Mouse (Mus musculus) forebrain, embryonic 13.5 days (tissue): ENCODE measurements around the gene Gm13306. TPM values are rescaled to one million over a fixed set of nuclear protein-coding genes. Genes with fewer than 3 reads are reported as not detected.
"Not testable (repeated sequence)": the region's sequence is repeated elsewhere in the genome, so short reads cannot be mapped to it uniquely, and the experiment has no call there.

Experiments
- ATAC-seq: fragments of 200-750 bp; cut with Nextera tagmentation; 2 replicates; pipeline ENCODE4 v1.8.0; 2017
- H3K27ac ChIP-seq: fragments of 300-500 bp; sonication (generic); 2 replicates; pipeline ENCODE4 v1.5.1; 2015; ENCODE audit warnings: inconsistent platforms, mild to moderate bottlenecking, moderate library complexity
- H3K27me3 ChIP-seq: fragments of 300-500 bp; sonication (generic); 2 replicates; pipeline ENCODE4 v1.6.1; 2015; ENCODE audit warnings: mild to moderate bottlenecking, inconsistent platforms
- H3K36me3 ChIP-seq: fragments of 300-500 bp; sonication (generic); 2 replicates; pipeline ENCODE4 v1.6.1; 2015; ENCODE audit warnings: mild to moderate bottlenecking, inconsistent platforms; ENCODE audit not compliant: poor library complexity, severe bottlenecking
- H3K4me1 ChIP-seq: fragments of 300-500 bp; sonication (generic); 2 replicates; pipeline ENCODE4 v1.6.1; 2015; ENCODE audit warnings: inconsistent platforms
- H3K4me2 ChIP-seq: fragments of 300-500 bp; sonication (generic); 2 replicates; pipeline ENCODE4 v1.6.1; 2015; ENCODE audit warnings: inconsistent platforms, mild to moderate bottlenecking, moderate library complexity
- H3K4me3 ChIP-seq: fragments of 300-500 bp; sonication (generic); 2 replicates; pipeline ENCODE4 v1.5.1; 2015; ENCODE audit warnings: mild to moderate bottlenecking, inconsistent platforms
- H3K9ac ChIP-seq: fragments of 300-500 bp; sonication (generic); 2 replicates; pipeline ENCODE4 v1.6.1; 2015; ENCODE audit warnings: mild to moderate bottlenecking, inconsistent platforms
- H3K9me3 ChIP-seq: fragments of 300-500 bp; sonication (generic); replicated peaks from 2 replicates; pipeline ENCODE4 v1.6.1; 2016; ENCODE audit warnings: inconsistent platforms
- WGBS: fragments of 180-500 bp; shearing (Covaris S2); methylation state at CpG from one replicate; pipeline ENCODE4 v1.1.7; 2015; 5-methylcytosine and 5-hydroxymethylcytosine counted together
- polyA plus RNA-seq: library from polyadenylated mRNA; unstranded; fragments of >200 nt; fragmentation: Nextera tagmentation; extraction: Ambion mirVana; gene quantifications from 2 replicates; pipeline ENCODE4 v1.2.1, GENCODE M21; 2015

The Gm13306 gene
- not detected in 2 replicates for polyA plus RNA-seq

DNA sequence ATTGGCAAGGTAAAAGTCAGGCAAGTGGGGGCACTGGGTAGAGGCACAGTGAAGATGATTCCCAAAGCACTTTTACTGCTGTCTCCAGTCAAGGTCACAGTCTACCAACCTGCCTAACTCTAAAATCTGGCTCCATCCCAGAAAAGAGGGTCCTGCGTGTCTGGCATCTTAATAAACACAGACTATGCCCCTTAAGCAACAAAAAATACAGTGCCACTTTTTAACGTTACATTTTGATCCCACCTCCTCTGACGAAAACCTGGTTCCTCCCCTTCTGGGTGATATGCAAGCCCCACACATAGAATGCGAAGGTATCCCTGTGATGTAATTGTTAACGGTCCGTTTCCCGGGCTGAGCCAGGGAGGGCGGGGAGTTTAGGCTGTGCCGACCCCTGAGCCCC, at the start of gene Gm13306:
TSS of gene Gm13306 (plus strand) at position 301 of the 400 bp plus-strand sequence.
- not testable (repeated sequence) for ATAC-seq, H3K4me1 ChIP-seq, H3K9ac ChIP-seq, H3K27me3 ChIP-seq, H3K9me3 ChIP-seq, H3K4me3 ChIP-seq, H3K36me3 ChIP-seq, H3K4me2 ChIP-seq, H3K27ac ChIP-seq
- no CpG with 5 or more reads among the region's 9 CpGs for whole genome bisulfite sequencing

DNA sequence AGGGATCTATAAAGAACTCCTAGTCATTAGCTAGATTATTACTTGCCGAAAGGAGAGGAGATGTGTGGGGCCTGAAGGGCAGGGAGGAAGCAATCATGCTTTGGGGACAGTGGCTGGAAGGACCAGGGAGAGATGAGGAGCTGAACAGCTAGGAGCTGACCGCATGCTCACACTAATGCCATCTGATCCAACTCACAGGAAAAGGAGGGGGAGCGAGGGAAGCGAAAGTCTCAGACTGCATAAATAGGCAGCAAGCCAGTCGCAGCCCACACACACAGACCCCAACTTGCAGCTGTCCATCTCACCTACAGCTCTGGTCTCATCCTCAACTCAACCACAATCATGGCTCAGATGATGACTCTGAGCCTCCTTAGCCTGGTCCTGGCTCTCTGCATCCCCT, 38.7 kb upstream of the Gm13306 start, which contains the start of gene Gm13304:
TSS of gene Gm13304 (plus strand) at position 301 of the 400 bp plus-strand sequence.
- not testable (repeated sequence) for H3K27ac ChIP-seq, H3K4me1 ChIP-seq, H3K4me2 ChIP-seq, H3K4me3 ChIP-seq, H3K9ac ChIP-seq, ATAC-seq, H3K36me3 ChIP-seq, H3K9me3 ChIP-seq, H3K27me3 ChIP-seq
- WGBS, result no CpG with 5 or more reads among the region's 5 CpGs

DNA sequence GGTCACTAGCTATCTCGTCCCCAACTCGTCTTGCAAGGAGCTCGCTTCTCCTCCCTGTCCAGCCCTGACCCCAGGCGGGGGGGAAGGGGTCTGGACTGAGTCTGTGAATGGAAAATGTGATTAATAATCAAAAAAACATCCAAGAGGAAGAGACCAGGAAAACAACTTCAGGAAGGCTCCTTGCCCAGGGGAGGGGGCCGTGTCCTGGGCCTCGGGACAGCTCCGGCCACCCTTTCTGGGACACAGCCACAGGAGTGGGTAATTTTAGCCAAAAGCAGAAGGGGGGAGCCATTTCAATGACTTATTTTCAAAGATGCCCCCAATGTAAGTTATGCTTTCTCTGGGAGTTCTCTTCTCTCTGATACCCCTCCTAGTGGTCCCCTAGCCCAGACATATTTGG, 15.3 kb downstream of the Gm13306 start, which contains the start of gene Gm13305:
TSS of gene Gm13305 (minus strand) at position 101 of the 400 bp plus-strand sequence.
- not testable (repeated sequence) for H3K4me2 ChIP-seq, H3K9ac ChIP-seq, H3K4me1 ChIP-seq, ATAC-seq, H3K4me3 ChIP-seq, H3K27ac ChIP-seq, H3K36me3 ChIP-seq, H3K27me3 ChIP-seq, H3K9me3 ChIP-seq
- whole genome bisulfite sequencing, result no CpG with 5 or more reads among the region's 7 CpGs

DNA sequence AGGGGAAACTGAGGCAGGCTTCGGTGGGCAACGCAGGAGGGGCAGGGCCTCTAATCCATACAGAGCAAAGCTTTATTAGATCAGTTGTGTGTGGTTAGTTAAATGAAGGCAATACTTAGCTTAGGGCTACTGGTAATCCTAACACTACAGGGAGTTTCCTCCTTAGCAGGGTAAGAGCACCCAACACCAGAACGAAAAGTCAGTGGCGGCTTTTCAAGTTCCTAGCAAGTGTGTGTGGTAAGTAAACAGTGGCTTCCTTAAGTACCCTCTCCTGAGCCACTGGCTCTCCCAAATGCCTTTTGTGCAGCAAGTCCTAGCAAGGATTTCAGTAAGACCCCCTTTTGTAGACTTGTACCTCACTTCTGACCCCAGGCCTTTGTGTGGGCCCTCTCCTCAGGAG, 25.0 kb downstream of the Gm13306 start:
- H3K36me3 ChIP-seq, H3K4me1 ChIP-seq, H3K27ac ChIP-seq, H3K9me3 ChIP-seq, H3K9ac ChIP-seq, ATAC-seq, H3K4me2 ChIP-seq, H3K4me3 ChIP-seq, H3K27me3 ChIP-seq: not testable (repeated sequence)
- no CpG with 5 or more reads among the region's 4 CpGs for WGBS

DNA sequence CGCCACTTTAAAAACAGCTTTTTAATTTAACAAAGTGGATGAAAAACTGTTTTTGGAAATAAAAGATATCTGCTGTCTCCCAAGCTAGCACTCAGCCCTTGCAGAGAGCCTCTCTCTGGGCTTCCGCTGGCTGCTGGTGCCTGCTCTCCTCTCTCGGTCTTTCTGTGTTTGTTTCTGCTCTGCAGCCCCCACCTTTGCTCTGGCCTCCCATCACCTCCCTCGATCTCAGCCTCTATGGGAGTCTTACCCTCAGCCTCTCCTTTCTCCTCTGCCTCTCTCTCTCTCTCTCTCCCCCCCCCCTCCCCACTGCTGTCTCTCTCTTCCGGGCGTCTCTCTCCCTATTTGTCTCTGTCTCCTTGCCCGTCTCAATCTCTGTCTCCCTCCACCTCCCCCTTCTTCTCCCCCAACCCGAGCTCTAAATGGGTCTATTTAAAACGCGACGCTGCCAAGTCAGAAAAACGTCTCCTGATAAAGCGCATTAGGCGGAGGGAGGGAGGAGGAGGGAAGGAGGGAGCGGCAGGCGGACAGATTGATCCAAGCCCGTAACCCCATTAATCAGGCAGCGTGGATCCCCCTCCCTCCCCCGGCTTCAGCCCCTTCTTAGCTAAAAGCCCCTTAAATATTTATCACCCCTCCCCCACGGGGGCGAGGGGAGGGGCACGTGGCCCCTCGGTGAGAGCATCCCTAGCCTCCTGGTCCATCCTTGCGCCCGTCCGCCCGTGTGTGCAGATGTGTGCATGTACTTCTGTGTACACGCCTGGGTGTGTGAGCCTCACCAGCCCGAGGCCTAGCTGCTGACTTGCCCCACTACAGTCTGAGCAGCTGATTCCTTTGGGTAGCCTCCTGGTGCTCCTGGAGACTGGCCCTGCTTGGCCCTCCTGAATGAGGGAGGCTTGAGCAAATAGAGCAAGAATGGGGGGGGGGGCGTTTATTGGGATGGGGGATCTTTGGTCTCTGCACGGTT, 30.3 kb downstream of the Gm13306 start:
- peak; percentile 64 for ATAC-seq
- H3K27ac ChIP-seq, H3K4me3 ChIP-seq, H3K9ac ChIP-seq, H3K4me1 ChIP-seq, H3K4me2 ChIP-seq, H3K27me3 ChIP-seq, H3K36me3 ChIP-seq, H3K9me3 ChIP-seq: not testable (repeated sequence)
- WGBS, result no CpG with 5 or more reads among the region's 31 CpGs

DNA sequence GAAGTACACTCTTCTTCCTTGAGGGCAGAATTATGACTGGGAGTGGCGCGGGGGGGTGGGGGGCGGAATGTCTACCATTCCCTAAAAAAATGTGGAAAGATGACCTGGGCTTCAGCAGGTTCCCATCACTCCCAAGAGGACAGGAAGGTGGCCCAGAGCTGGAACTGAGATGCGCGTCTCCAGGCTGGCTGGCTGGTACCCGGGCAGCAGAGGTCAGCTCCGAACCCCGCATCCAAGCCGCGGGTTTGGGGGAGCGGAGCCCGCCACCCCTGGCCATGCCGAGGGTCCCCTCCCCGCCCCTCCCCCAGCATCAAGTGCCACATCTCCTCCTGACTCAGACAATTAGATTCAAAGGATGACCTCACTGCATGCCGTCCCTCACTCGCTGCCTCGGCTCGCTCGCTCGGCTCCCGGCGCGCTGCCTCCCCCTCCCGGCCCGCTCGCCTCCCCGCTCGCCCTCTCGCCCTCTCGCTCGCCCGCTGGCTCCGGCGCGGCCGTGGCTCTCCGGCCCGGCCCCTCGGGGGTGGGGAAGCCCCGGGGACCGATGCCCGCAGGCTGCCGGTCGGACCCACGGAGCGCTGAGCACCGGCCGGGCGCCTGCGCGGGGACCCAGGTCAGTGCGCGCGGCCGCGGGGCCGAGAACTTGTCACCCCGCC, 31.2 kb downstream of the Gm13306 start:
- H3K27me3 ChIP-seq, H3K4me2 ChIP-seq, H3K36me3 ChIP-seq, H3K4me1 ChIP-seq, H3K9ac ChIP-seq, H3K27ac ChIP-seq, H3K4me3 ChIP-seq, H3K9me3 ChIP-seq: not testable (repeated sequence)
- ATAC-seq, result peak; percentile 70
- no CpG with 5 or more reads among the region's 58 CpGs for WGBS

DNA sequence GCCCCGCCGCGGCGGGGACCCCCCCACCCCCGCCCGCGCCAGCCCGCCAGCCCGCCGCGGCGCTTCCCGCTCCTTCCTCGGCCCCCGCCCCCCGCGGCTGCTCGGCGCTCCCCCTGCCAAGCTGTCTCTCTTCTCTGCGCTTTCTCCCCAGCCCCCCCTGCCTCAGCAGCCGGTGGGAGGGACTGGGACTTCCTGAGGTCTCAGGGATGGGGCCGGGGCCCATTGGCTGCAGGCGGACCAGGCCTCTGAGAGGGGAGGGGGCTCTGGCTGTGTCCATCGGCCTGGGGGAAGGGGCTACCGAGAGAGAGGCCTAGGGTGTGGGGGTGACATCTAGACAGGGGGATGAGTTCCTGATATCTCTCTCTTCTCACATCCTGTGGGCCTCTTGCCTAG, 31.7 kb downstream of the Gm13306 start:
- peak; percentile 75 for ATAC-seq
- H3K36me3 ChIP-seq, H3K27me3 ChIP-seq, H3K9me3 ChIP-seq, H3K4me3 ChIP-seq, H3K4me1 ChIP-seq, H3K4me2 ChIP-seq, H3K27ac ChIP-seq, H3K9ac ChIP-seq: not testable (repeated sequence)
- WGBS, result no CpG with 5 or more reads among the region's 25 CpGs

Other genes starting within 250 kb of the Gm13306 start
- not detected in 2 replicates for gene Gm21541, start 249.8 kb upstream of the Gm13306 start, polyA plus RNA-seq
- 5.4 and 6.6 TPM in 2 replicates for gene Gm20878, start 211.9 kb upstream of the Gm13306 start, polyA plus RNA-seq
- 0.23 TPM in 1 of 2 replicates, not detected in the other for gene Fam205a4, start 187.4 kb upstream of the Gm13306 start, polyA plus RNA-seq
- gene Gm21093, start 118.7 kb upstream of the Gm13306 start, polyA plus RNA-seq, result 0.13 and 0.34 TPM in 2 replicates
- not detected in 2 replicates for gene Gm3893, start 62.2 kb upstream of the Gm13306 start, polyA plus RNA-seq
- 0.49 TPM in 1 of 2 replicates, not detected in the other for gene Gm13304, start 38.6 kb upstream of the Gm13306 start, polyA plus RNA-seq
- gene Gm13305, start 15.2 kb downstream of the Gm13306 start, polyA plus RNA-seq, result 0.50 TPM in 1 of 2 replicates, not detected in the other
- not detected in 2 replicates for gene Gm10600, start 87.2 kb downstream of the Gm13306 start, polyA plus RNA-seq
- gene Ccl21b, start 102.3 kb downstream of the Gm13306 start, polyA plus RNA-seq, result not detected in 2 replicates
- not detected in 2 replicates for gene Gm21953, start 140.8 kb downstream of the Gm13306 start, polyA plus RNA-seq
- 0.19 TPM in 1 of 2 replicates, not detected in the other for gene Fam205a3, start 164.9 kb downstream of the Gm13306 start, polyA plus RNA-seq